Mouse (Mus musculus) liver, adult 2 months (tissue): ENCODE measurements around the gene Tmem132b. TPM values are rescaled to one million over a fixed set of nuclear protein-coding genes. Genes with fewer than 3 reads are reported as not detected.

Experiments
- DNase-seq: peaks from one replicate; pipeline ENCODE4 v3.0.0-alpha.2; 2011; ENCODE audit warnings: low read depth, low spot score; ENCODE audit errors: extremely low read depth
- H3K27ac ChIP-seq: fragments of 200-500 bp; replicated peaks from 2 replicates; pipeline ENCODE4 v1.5.1; 2012; ENCODE audit warnings: low read depth, mild to moderate bottlenecking, control low read depth, inconsistent platforms, low read length; ENCODE audit not compliant: insufficient read depth
- H3K27me3 ChIP-seq: fragments of 200-500 bp; 2 replicates; pipeline ENCODE4 v1.6.1; 2012; ENCODE audit warnings: mild to moderate bottlenecking, moderate library complexity, low read length, inconsistent platforms; ENCODE audit not compliant: control insufficient read depth, insufficient read depth
- H3K36me3 ChIP-seq: fragments of 200-500 bp; 2 replicates; pipeline ENCODE4 v1.6.1; 2012; ENCODE audit warnings: low read length, inconsistent platforms; ENCODE audit not compliant: control insufficient read depth, insufficient read depth
- H3K4me1 ChIP-seq: fragments of 200-500 bp; 2 replicates; pipeline ENCODE4 v1.6.1; 2011; ENCODE audit warnings: low read length; ENCODE audit not compliant: control insufficient read depth, insufficient read depth
- H3K4me3 ChIP-seq: fragments of 200-500 bp; 2 replicates; pipeline ENCODE4 v1.5.1; 2011; ENCODE audit warnings: low read depth, mild to moderate bottlenecking, control low read depth, low read length, moderate library complexity; ENCODE audit not compliant: insufficient read depth
- H3K79me2 ChIP-seq: fragments of 200-500 bp; 2 replicates; pipeline ENCODE4 v1.6.1; 2012; ENCODE audit warnings: inconsistent platforms, mild to moderate bottlenecking, low read length, moderate library complexity; ENCODE audit not compliant: control insufficient read depth, insufficient read depth
- H3K9ac ChIP-seq: fragments of 200-500 bp; 2 replicates; pipeline ENCODE4 v1.6.1; 2012; ENCODE audit warnings: low read depth, mild to moderate bottlenecking, control low read depth, inconsistent platforms, low read length
- CTCF ChIP-seq: fragments of 200-500 bp; IDR thresholded peaks from 2 replicates; pipeline ENCODE4 v1.5.1; 2011; ENCODE audit warnings: low read depth, low read length, control low read depth
- POLR2A ChIP-seq: fragments of 200-500 bp; IDR thresholded peaks from 2 replicates; pipeline ENCODE4 v1.6.1; 2011; ENCODE audit warnings: low read length, control low read depth; ENCODE audit not compliant: insufficient read depth; ENCODE audit errors: extremely low read depth
- WGBS: fragments of 180-500 bp; shearing (Covaris S2); methylation state at CpG from one replicate; pipeline ENCODE4 v1.1.7; 2018; 5-methylcytosine and 5-hydroxymethylcytosine counted together
- polyA plus RNA-seq: library from polyadenylated mRNA; depleted of rRNA; stranded (reverse); fragments of >200 nt; gene quantifications from 2 replicates; pipeline ENCODE4 v1.2.3, GENCODE M21; 2012
- total RNA-seq: library from RNA; depleted of rRNA; stranded (reverse); fragments of >200 nt; gene quantifications from 2 replicates; pipeline ENCODE4 v1.2.3, GENCODE M21; 2014

Gene Tmem132b
- total and polyA plus RNA-seq, 2 experiments = not detected

DNA sequence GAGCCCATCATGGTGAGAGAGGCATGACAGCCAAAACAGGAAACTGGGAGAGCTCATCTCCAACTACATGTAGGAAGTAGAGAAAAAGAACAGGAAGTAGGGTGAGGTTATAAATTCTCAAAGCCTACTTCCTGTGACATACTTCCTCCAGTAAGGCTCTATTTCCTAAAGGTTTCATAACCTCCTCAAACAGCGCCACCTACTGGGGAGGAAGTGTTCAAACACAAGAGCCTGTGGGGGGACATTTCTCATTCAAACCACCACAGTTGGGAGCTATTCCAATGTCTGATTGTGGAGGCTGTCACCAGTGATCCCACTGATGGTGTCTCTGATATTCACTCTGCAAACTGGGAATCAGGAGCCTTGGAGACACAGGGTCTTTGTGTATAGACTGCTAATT lies 78.4 kb downstream of the Tmem132b start:
- WGBS = 78% methylated on average over 1 of the region's 1 CpGs
- Histone ChIP-seq H3K9ac (no peak overlapping the region), H3K27ac (no peak overlapping the region), H3K79me2 (no peaks in the 10 kb centered on the region), H3K4me3 (no peak overlapping the region), H3K27me3 (0 out of 2 replicates have a peak, but pooled peaks cover 2% of the 10 kb centered on the region), H3K36me3 (no peaks in the 10 kb centered on the region), H3K4me1 (no peaks in the 10 kb centered on the region)
- no peak for DNase-seq
- TF ChIP-seq CTCF (no peak), POLR2A (no peak)

DNA sequence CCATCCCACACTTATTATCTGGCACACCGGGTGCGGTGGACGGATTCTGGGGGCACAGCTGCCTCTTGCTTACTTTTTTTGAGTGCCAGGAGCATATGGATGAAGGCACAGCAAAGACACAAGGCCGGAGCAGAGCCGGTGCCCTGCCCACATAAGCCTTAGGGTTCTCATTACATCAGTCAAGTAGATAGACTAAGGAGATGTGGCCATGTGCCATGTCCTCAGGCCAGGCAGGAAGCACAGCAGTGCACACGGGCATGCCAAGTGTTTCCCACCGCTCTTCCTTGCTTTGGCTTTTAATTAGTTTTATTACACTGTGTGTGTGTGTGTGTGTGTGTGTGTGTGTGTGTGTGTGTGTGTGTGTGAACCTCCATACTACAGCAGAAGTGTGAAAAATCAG lies 80.9 kb downstream of the Tmem132b start:
- Histone ChIP-seq H3K27me3 (0 out of 2 replicates have a peak, but pooled peaks cover 2% of the 10 kb centered on the region), H3K4me1 (no peaks in the 10 kb centered on the region), H3K36me3 (no peaks in the 10 kb centered on the region), H3K27ac (no peak overlapping the region), H3K4me3 (no peak overlapping the region), H3K79me2 (no peaks in the 10 kb centered on the region), H3K9ac (no peak overlapping the region)
- TF ChIP-seq CTCF (no peak), POLR2A (no peak)
- DNase-seq = no peak
- 86% methylated on average over 7 of the region's 7 CpGs for WGBS

GRCm38 (mm10) chr5:125613136-125613535 lies 81.6 kb downstream of the Tmem132b start:
- Histone ChIP-seq H3K9ac (no peak overlapping the region), H3K36me3 (no peaks in the 10 kb centered on the region), H3K27me3 (0 out of 2 replicates have a peak, but pooled peaks cover 2% of the 10 kb centered on the region), H3K4me3 (no peak overlapping the region), H3K4me1 (no peaks in the 10 kb centered on the region), H3K27ac (no peak overlapping the region), H3K79me2 (no peaks in the 10 kb centered on the region)
- TF ChIP-seq POLR2A = no peak
- TF ChIP-seq CTCF = no peak
- WGBS = 78% methylated on average over 5 of the region's 5 CpGs
- DNase-seq = no peak

- 55% methylated on average over 2 of the region's 2 CpGs for WGBS
- TF ChIP-seq POLR2A = no peak
- peak; percentile 39; the same call in 1 of the 2 replicates for TF ChIP-seq CTCF
- Histone ChIP-seq H3K36me3 (no peaks in the 10 kb centered on the region), H3K9ac (no peak overlapping the region), H3K27me3 (0 out of 2 replicates have a peak, but pooled peaks cover 2% of the 10 kb centered on the region), H3K27ac (no peak overlapping the region), H3K4me3 (no peak overlapping the region), H3K4me1 (no peaks in the 10 kb centered on the region), H3K79me2 (no peaks in the 10 kb centered on the region)
- DNase-seq = no peak
Observed at GRCm38 (mm10) chr5:125614348-125614747, 82.8 kb downstream of the Tmem132b start.

DNA sequence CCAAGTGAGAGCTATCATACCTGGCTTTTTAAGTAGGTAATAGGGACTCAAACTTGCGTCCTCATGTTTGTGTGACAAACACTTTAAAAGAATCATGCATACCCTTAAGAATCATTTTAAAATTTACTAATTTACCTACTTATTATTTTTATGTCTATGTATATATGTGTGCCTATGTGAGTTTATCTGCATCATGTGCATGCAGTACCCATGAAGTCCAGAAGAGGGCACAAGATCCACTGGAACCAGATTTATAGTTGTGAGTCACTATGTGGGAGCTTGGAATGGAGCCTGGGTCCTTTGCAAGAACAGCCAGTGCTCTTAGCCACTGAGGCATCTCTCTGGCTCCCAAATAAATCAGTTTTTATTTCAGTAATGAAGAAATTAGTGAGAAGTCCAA lies 85.5 kb downstream of the Tmem132b start:
- Histone ChIP-seq H3K4me1 (no peaks in the 10 kb centered on the region), H3K27me3 (no peaks in the 10 kb centered on the region), H3K27ac (no peak overlapping the region), H3K4me3 (no peak overlapping the region), H3K36me3 (no peaks in the 10 kb centered on the region), H3K79me2 (no peaks in the 10 kb centered on the region), H3K9ac (no peak overlapping the region)
- WGBS = 87% methylated on average over 1 of the region's 1 CpGs
- TF ChIP-seq CTCF (no peak), POLR2A (no peak)
- DNase-seq = no peak

- DNase-seq = no peak
- no peaks in the 10 kb centered on the region for H3K4me1 ChIP-seq
Observed at GRCm38 (mm10) chr5:125627816-125628348, 96.3 kb downstream of the Tmem132b start.

More at GRCm38 (mm10) chr5:125627816-125628348, 96.3 kb downstream of the Tmem132b start:
- H3K9ac ChIP-seq = no peak overlapping the region
- H3K27ac ChIP-seq = no peak overlapping the region
- TF ChIP-seq CTCF (no peak), POLR2A (no peak)
- no peaks in the 10 kb centered on the region for H3K27me3 ChIP-seq
- no peaks in the 10 kb centered on the region for H3K79me2 ChIP-seq
- 80% methylated on average over 9 of the region's 9 CpGs for WGBS
- no peaks in the 10 kb centered on the region for H3K36me3 ChIP-seq
- H3K4me3 ChIP-seq = no peak overlapping the region
